Mouse (Mus musculus): ENCODE results near the gene Shc3.
A peak's percentile ranks its signal among the peaks of the same experiment; 100 is the strongest.

Shc3 gene

GRCm38 (mm10) chr13:51567411-51567851 is 1.8 kb downstream of the Shc3 start:
- DNase-seq: peak; percentile 43

- peak; percentile 43 for DNase-seq
These were observed 2.2 kb downstream of the Shc3 start for GRCm38 (mm10) chr13:51567078-51567395.

- DNase-seq: peak; percentile 36
These were observed 2.7 kb downstream of the Shc3 start for GRCm38 (mm10) chr13:51566371-51567077.

GRCm38 (mm10) chr13:51564741-51565140 is 4.5 kb downstream of the Shc3 start:
- no peak for DNase-seq

GRCm38 (mm10) chr13:51553343-51553742 is 15.9 kb downstream of the Shc3 start:
- DNase-seq: no peak

GRCm38 (mm10) chr13:51552233-51552632 is 17.0 kb downstream of the Shc3 start:
- DNase-seq: no peak

- no peak for DNase-seq
These were observed 17.4 kb downstream of the Shc3 start for GRCm38 (mm10) chr13:51551824-51552223.

- DNase-seq: no peak
These were observed 29.4 kb downstream of the Shc3 start for GRCm38 (mm10) chr13:51539816-51540215.

- no peak for DNase-seq
These were observed 33.9 kb downstream of the Shc3 start for GRCm38 (mm10) chr13:51535326-51535725.

- DNase-seq: peak; percentile 46
These were observed 42.7 kb downstream of the Shc3 start for GRCm38 (mm10) chr13:51526480-51526879.

- DNase-seq: no peak
These were observed 44.9 kb downstream of the Shc3 start for GRCm38 (mm10) chr13:51524316-51524715.

GRCm38 (mm10) chr13:51523311-51523710 is 45.9 kb downstream of the Shc3 start:
- no peak for DNase-seq

GRCm38 (mm10) chr13:51518880-51519279 is 50.3 kb downstream of the Shc3 start:
- no peak for DNase-seq

- no peak for DNase-seq
These were observed 51.3 kb downstream of the Shc3 start for GRCm38 (mm10) chr13:51517943-51518342.

- peak; percentile 24 for DNase-seq
These were observed 60.4 kb downstream of the Shc3 start for GRCm38 (mm10) chr13:51508836-51509235.

- DNase-seq: no peak
These were observed 63.5 kb downstream of the Shc3 start for GRCm38 (mm10) chr13:51505711-51506110.

GRCm38 (mm10) chr13:51499769-51500168 is 69.5 kb downstream of the Shc3 start:
- no peak for DNase-seq

- DNase-seq: no peak
These were observed 75.5 kb downstream of the Shc3 start for GRCm38 (mm10) chr13:51493676-51494075.

GRCm38 (mm10) chr13:51491649-51492435 is 77.4 kb downstream of the Shc3 start:
- no peak for DNase-seq

GRCm38 (mm10) chr13:51490195-51490594 is 79.0 kb downstream of the Shc3 start:
- DNase-seq: no peak

- no peak for DNase-seq
These were observed 80.3 kb downstream of the Shc3 start for GRCm38 (mm10) chr13:51488945-51489344.

- no peak for DNase-seq
These were observed 83.9 kb downstream of the Shc3 start for GRCm38 (mm10) chr13:51485291-51485690.

- no peak for DNase-seq
These were observed 86.4 kb downstream of the Shc3 start for GRCm38 (mm10) chr13:51482786-51483185.

- DNase-seq: no peak
These were observed 88.7 kb downstream of the Shc3 start for GRCm38 (mm10) chr13:51480341-51481011.
